Mouse (Mus musculus) intestine, postnatal 0 days (tissue): ENCODE measurements around the gene Crip2. TPM values are rescaled to one million over a fixed set of nuclear protein-coding genes. Genes with fewer than 3 reads are reported as not detected.

ENCODE experiments used
- ATAC-seq: fragments of 200-750 bp; cut with Nextera tagmentation; 2 replicates; pipeline ENCODE4 v1.8.0; 2017; ENCODE audit warnings: mild to moderate bottlenecking, moderate TSS enrichment, moderate library complexity
- H3K27ac ChIP-seq: fragments of 300-500 bp; sonication (generic); 2 replicates; pipeline ENCODE4 v1.5.1; 2014; ENCODE audit warnings: mild to moderate bottlenecking, low read depth, low read length, moderate library complexity
- H3K27me3 ChIP-seq: fragments of 300-500 bp; sonication (generic); replicated peaks from 2 replicates; pipeline ENCODE4 v1.6.1; 2014; ENCODE audit warnings: low read length, mixed read lengths; ENCODE audit not compliant: control insufficient read depth, insufficient read depth
- H3K36me3 ChIP-seq: fragments of 300-500 bp; sonication (generic); 2 replicates; pipeline ENCODE4 v1.6.1; 2014; ENCODE audit warnings: mild to moderate bottlenecking, moderate library complexity; ENCODE audit not compliant: control insufficient read depth, insufficient read depth
- H3K4me1 ChIP-seq: fragments of 300-500 bp; sonication (generic); replicated peaks from 2 replicates; pipeline ENCODE4 v1.6.1; 2014; ENCODE audit warnings: antibody characterized with exemption, low read length, mixed read lengths; ENCODE audit not compliant: control insufficient read depth, insufficient read depth
- H3K4me2 ChIP-seq: fragments of 300-500 bp; sonication (generic); replicated peaks from 2 replicates; pipeline ENCODE4 v1.6.1; 2014; ENCODE audit warnings: low read depth, mild to moderate bottlenecking, moderate library complexity
- H3K4me3 ChIP-seq: fragments of 300-500 bp; sonication (generic); 2 replicates; pipeline ENCODE4 v1.5.1; 2014; ENCODE audit warnings: low read depth, low read length
- H3K9ac ChIP-seq: fragments of 300-500 bp; sonication (generic); 2 replicates; pipeline ENCODE4 v1.6.1; 2014; ENCODE audit warnings: mild to moderate bottlenecking, low read depth, low read length
- H3K9me3 ChIP-seq: fragments of 300-500 bp; sonication (generic); 2 replicates; pipeline ENCODE4 v1.6.1; 2016; ENCODE audit warnings: mixed run types; ENCODE audit not compliant: control insufficient read depth
- CTCF ChIP-seq: sonication (generic); IDR thresholded peaks from 2 replicates; pipeline ENCODE4 v1.5.1; 2016; ENCODE audit warnings: low read depth, mild to moderate bottlenecking, control low read depth, antibody characterized with exemption, moderate library complexity
- WGBS: fragments of 180-500 bp; shearing (Covaris S2); extraction: QIAGEN DNeasy Blood & Tissue Kit; methylation state at CpG from one replicate; pipeline ENCODE4 v1.1.7; 2014; 5-methylcytosine and 5-hydroxymethylcytosine counted together
- polyA plus RNA-seq: library from polyadenylated mRNA; unstranded; fragments of >200 nt; fragmentation: Nextera tagmentation; extraction: Ambion mirVana; gene quantifications from 2 replicates; pipeline ENCODE4 v1.2.1, GENCODE M21; 2015

Crip2 gene
- polyA plus RNA-seq, 1 experiment from 2014 or later, result 90.4 TPM

- peaks cover 2% of the 10 kb centered on the region; the same call in 1 of the 2 replicates for H3K27me3 ChIP-seq
- no peak overlapping the region for H3K4me2 ChIP-seq
- no peak overlapping the region for H3K27ac ChIP-seq
- H3K9ac ChIP-seq, result no peak overlapping the region
- H3K4me1 ChIP-seq, result 0 out of 2 replicates have a peak, but pooled peaks cover 4% of the 10 kb centered on the region
- no peaks in the 10 kb centered on the region for H3K9me3 ChIP-seq
- TF ChIP-seq CTCF, result no peak
- ATAC-seq, result no peak
- no peak overlapping the region for H3K4me3 ChIP-seq
- WGBS, result 87% methylated on average over 7 of the region's 7 CpGs
- peaks cover 77% of the 10 kb centered on the region for H3K36me3 ChIP-seq
Observed at GRCm38 (mm10) chr12:113135401-113135800, 4.6 kb upstream of the Crip2 start.

GRCm38 (mm10) chr12:113136492-113137020 is 3.5 kb upstream of the Crip2 start:
- Histone ChIP-seq H3K27me3 (peaks cover 13% of the 10 kb centered on the region), H3K4me1 (0 out of 2 replicates have a peak, but pooled peaks cover 4% of the 10 kb centered on the region), H3K27ac (no peak overlapping the region), H3K9me3 (no peaks in the 10 kb centered on the region), H3K4me2 (no peak overlapping the region), H3K4me3 (no peak overlapping the region), H3K36me3 (peaks cover 65% of the 10 kb centered on the region), H3K9ac (no peak overlapping the region)
- 78% methylated on average over 17 of the region's 17 CpGs for WGBS
- TF ChIP-seq CTCF, result peak; percentile 30
- no peak for ATAC-seq

DNA sequence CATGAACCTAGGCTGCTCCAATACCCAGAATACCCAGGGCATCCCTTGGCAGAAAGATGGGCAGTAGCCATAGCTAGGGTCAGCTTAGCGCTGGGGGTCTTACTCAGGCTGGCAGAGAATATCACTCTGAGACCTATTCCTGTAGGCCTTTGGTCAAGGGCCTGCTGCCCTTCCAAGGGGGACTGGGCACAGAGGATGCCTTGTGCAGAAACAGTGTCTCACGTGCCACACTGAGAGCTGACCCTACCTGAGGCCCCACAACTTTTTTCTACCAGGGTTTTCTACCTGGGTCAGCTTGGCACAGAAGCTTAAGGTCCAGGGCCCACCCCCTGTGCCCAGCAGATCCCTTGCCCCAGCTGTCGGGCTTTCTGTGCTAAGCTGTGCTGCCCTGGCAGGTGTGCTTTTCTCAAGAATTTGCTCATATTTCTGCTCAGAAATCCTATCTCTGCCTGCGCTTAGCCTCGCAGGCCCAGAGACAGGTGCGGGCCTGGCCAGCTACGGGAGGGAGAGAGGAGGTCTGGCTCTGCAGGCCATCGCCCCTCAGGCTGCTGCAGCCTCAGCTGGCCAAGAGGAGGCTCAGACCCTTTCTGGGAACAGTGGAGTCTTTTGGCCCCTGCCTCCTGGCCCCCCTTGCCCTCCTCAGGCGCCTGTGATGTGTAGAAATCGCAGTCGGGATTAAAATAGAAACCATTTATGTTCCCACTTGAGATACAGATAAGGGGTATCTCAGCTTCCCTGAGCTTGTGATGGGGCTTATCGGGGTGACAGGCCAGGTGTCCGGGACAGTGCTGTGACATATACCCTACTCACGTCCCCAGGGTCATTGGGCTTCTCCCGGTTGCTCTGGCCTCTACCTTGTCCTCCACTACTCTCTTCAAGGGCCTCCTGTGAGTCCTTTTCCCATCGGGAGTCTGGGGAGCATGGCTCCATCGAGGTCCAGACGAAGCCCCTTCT is 2.5 kb upstream of the Crip2 start:
- 88% methylated on average over 18 of the region's 18 CpGs for WGBS
- Histone ChIP-seq H3K27ac (no peak overlapping the region), H3K4me1 (0 out of 2 replicates have a peak, but pooled peaks cover 4% of the 10 kb centered on the region), H3K36me3 (peaks cover 55% of the 10 kb centered on the region), H3K27me3 (peaks cover 21% of the 10 kb centered on the region), H3K9ac (no peak overlapping the region), H3K4me3 (no peak overlapping the region), H3K4me2 (no peak overlapping the region), H3K9me3 (no peaks in the 10 kb centered on the region)
- no peak for TF ChIP-seq CTCF
- no peak for ATAC-seq

GRCm38 (mm10) chr12:113138291-113138690 is 1.7 kb upstream of the Crip2 start:
- H3K27me3 ChIP-seq, result peaks cover 23% of the 10 kb centered on the region
- H3K9me3 ChIP-seq, result no peaks in the 10 kb centered on the region
- no peak overlapping the region for H3K9ac ChIP-seq
- no peak for ATAC-seq
- no peak overlapping the region for H3K27ac ChIP-seq
- H3K4me2 ChIP-seq, result no peak overlapping the region
- no peak for TF ChIP-seq CTCF
- no peak overlapping the region for H3K4me3 ChIP-seq
- H3K4me1 ChIP-seq, result 0 out of 2 replicates have a peak, but pooled peaks cover 4% of the 10 kb centered on the region
- 69% methylated on average over 6 of the region's 6 CpGs for WGBS
- H3K36me3 ChIP-seq, result peaks cover 48% of the 10 kb centered on the region

DNA sequence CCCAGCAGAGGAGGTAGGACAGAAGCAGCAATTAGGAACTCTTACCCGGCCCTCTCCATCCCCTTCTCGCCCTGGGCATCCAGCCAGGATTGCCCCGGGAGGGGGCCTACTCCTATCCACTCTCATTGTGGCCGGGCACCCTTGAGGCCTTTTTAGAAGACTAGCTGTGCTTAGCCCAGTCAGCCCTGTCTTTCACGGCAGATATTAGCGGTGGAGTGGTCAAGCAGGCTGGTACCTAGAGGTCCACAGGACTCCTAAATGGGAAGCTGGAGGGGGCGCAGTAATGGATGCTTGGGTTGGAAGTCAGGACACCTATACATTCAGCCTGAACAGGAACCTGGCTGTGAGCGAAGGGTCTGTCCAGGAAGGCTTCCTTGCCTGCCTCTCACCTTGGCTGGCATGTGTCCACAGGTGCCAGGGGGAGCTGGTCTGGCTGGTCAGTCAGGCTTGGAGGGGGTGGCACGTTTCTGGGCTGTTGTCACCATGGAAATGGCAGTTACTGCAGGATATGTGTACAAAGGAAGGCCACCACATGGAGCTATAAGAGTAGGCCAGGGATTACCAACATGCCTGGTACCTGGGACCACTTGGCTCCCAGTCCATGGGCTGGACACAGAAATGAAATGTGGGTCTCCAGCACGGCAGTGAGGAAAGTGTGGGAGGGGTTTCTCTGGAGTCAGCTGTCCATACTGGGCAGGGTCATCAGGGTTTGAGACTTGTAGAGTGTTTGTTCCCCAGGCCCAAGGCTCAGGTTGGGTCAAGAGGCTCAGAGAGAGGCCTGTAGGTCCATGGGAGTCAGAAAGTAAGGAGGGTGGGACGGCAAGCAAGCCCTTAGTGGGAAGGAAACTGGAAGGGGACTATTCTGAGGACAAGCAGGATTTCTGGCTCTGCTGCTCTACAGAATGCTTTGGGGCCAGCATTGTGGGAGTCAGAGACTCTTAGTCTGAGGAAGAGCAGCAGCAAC is 853 bp upstream of the Crip2 start:
- Histone ChIP-seq H3K9me3 (no peaks in the 10 kb centered on the region), H3K4me3 (peak overlapping the region; percentile 51; the same call in 1 of the 2 replicates), H3K27me3 (peaks cover 29% of the 10 kb centered on the region), H3K36me3 (peaks cover 40% of the 10 kb centered on the region), H3K4me1 (0 out of 2 replicates have a peak, but pooled peaks cover 4% of the 10 kb centered on the region), H3K4me2 (peak overlapping the region; percentile 89), H3K9ac (no peak overlapping the region), H3K27ac (no peak overlapping the region)
- ATAC-seq, result no peak
- WGBS, result 54% methylated on average over 11 of the region's 11 CpGs
- no peak for TF ChIP-seq CTCF
